Mouse (Mus musculus) natural killer cell, adult 2 months (primary cell): Measurements from ENCODE around the gene Nucb1.
A peak's percentile ranks its signal among the peaks of the same experiment; 100 is the strongest.
"Not testable (repeated sequence)": the region's sequence is repeated elsewhere in the genome, so short reads cannot be mapped to it uniquely, and the experiment has no call there.

Experiments used
- DNase-seq, 2 experiments: peaks; one replicate each; pipeline ENCODE4 v3.0.0; 2022; ENCODE audit warnings: low spot score in 2 of 2

Gene Nucb1

DNA sequence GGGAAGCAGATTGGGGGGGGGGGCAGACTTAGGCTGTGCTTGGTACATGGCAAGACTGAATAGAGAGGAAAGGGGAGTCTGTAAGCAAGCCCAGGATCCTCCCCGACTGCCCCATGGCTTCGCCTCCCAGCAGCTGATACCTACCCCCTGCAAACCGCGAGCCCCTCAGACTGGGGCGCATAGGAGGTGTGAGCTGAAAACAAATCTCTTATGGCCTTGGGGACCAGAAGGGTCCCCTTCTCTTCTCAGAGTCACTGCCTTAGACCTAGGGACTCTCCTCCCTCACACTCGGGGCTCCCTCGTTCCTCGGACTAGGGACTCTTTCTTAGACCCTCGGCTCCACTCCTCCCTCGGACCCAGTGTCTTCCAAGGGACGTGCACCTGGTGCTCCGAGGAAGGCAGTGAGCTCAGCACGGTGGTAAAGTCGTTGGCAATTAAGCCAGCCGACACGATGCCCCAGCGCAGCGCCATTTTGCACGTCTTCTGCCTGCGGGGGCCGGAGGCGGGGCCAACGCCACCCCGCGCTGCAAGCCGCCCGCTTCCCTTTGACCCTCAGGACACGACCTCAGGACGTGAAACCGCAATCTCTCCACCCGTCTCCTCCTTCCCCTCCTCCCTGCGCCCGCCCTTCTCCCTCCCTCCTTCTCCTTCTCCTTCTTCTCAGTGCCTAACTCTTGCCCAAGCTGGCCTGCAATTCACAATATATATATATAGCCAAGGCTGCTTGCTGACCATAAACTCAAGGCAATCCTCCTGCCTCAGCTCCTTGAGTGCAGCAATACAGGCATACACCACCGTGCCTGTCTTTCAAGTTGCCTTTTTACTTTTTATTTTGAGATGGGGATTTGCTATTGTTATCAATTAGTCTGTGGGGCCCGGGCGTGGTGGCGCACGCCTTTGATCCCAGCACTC lies 21.7 kb downstream of the Nucb1 start, which contains the start of gene Dhdh:
TSS of gene Dhdh (minus strand) at position 513 of the 912 bp plus-strand sequence.
- DNase-seq = peak; percentile 34 to 42

GRCm38 (mm10) chr7:45487861-45488292 lies 22.3 kb downstream of the Nucb1 start:
- DNase-seq = no peak

DNA sequence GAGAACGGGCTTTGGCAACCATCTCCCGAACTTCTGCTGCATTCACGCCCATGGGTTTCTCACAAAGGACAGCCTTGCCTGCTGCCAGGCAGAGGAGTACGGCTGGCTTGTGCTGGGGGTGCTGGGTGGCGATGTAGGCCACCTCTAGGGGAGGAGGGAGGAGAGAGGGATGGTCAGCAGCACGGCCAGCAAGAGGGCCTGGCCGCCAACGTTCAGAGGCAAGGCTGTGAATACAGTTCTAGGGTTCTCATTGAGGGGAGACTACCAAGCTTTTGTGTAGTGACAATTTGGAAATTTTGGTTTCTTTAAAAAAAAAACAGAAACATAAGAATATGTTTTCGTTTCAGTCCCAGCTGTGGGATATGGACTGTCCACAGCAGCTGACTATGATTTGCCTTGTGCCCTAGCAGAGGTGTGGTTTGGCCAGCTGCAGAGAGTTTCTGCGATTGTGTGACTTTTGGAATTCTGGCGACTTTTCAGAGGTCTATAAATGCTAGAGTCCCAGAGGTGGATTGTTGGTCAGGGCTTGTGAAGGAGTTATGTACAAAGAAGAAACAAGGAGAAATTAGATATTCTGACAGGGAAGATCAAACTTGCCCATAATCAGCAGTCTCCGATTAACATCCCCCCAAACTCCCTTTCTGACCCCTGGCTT lies 23.3 kb downstream of the Nucb1 start, which contains the start of gene Gm45808:
TSS of gene Gm45808 (minus strand) at position 51 of the 655 bp plus-strand sequence.
- DNase-seq = no peak

GRCm38 (mm10) chr7:45486158-45486557 lies 24.0 kb downstream of the Nucb1 start:
- no peak for DNase-seq

GRCm38 (mm10) chr7:45484985-45485384 lies 25.2 kb downstream of the Nucb1 start:
- DNase-seq = not testable (repeated sequence)

DNA sequence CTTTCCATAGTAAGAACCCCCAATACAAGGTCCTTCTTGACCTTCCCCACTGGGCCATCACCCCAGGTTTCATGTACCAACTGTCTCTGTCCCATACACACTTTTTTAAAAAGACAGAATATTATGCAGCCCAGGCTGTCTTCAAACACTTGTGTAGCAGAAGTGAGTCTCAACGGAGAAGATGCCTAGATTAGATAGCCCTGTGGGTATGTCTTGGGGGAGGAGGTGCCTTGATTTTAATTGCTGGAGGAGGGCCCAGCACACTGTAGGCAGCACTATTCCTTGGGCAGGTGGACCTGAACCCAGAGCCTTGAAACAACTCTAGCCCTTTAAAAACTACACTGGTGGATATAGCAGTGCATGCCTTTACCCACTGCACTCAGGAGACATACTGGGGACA lies 28.0 kb downstream of the Nucb1 start:
- no peak for DNase-seq

DNA sequence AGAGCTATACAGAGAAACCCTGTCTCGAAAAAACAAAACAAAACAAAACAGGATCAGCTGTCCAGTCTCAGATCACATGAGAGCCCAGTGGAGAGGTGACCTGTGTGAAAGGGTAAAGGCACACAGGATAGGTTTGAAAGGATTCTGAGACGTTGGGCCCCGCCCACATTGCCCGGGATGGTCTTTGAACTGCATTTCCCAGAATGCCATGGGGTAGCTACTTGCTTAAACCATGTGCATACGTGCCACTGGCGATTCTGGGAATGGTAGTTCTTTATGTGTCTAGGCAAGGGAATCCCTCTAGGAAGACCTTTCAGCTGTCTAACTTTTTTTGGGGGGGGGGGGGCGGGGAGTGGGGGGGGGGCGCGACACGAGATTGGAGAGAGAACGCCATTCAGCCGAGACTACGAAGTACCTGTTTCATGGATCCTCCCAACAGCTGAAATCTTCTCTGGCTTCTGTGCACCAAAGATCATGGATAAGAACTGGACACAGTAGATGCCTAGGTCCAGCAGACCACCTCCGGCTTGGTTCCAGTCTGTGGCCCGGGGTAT lies 28.8 kb downstream of the Nucb1 start, which contains the start of gene Tulp2:
TSS of gene Tulp2 (plus strand) at position 504 of the 554 bp plus-strand sequence.
- peak; percentile 38 to 41 for DNase-seq

DNA sequence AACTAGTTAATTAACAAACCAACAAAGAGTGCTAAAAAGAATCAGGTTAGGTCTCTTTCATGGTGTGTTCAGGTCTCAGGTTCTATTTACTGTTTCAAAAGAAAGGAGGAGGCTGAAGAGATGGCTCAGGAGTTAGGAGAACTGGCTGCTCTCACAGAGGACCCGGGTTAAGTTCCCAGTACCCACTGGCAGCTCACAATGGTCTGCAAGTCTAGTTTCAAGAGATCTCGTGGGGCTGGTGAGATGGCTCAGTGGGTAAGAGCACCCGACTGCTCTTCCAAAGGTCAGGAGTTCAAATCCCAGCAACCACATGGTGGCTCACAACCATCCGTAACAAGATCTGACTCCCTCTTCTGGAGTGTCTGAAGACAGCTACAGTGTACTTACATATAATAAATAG lies 29.9 kb downstream of the Nucb1 start:
- DNase-seq = not testable (repeated sequence)

- DNase-seq = no peak
These were observed 31.4 kb downstream of the Nucb1 start for GRCm38 (mm10) chr7:45478774-45479173.

- DNase-seq = peak; percentile 41 to 56
These were observed 33.2 kb downstream of the Nucb1 start for GRCm38 (mm10) chr7:45477003-45477402.

- no peak for DNase-seq
These were observed 33.8 kb downstream of the Nucb1 start for GRCm38 (mm10) chr7:45476453-45476852.

GRCm38 (mm10) chr7:45475291-45475969 lies 34.8 kb downstream of the Nucb1 start:
- no peak for DNase-seq

DNA sequence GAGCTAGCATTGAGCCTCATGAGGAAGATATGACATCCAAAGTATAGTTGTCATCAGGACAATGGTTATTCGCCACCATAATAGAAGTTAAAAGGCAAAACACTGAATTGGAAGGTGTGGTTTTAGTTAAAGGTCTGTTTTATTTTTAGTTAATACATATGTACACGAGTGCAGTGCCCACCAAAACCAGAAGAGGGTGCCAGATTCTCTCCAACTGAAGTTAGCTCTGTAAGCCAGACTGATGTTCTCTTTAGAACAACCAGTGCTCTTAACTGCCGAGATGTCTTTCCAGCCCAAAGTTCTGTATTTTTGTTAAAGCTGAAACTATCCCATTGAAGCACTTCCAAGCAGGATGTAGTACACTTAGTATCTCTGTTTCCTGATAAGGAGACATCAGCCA lies 39.3 kb downstream of the Nucb1 start:
- DNase-seq = peak; percentile 57 to 73

GRCm38 (mm10) chr7:45467090-45467670 lies 43.0 kb downstream of the Nucb1 start:
- DNase-seq = no peak

GRCm38 (mm10) chr7:45466283-45467089 lies 43.7 kb downstream of the Nucb1 start, which contains the start of gene Bax:
Gene Bax, minus strand, starts transcription at chr7:45466898.
- DNase-seq = peak; percentile 91 to 94

DNA sequence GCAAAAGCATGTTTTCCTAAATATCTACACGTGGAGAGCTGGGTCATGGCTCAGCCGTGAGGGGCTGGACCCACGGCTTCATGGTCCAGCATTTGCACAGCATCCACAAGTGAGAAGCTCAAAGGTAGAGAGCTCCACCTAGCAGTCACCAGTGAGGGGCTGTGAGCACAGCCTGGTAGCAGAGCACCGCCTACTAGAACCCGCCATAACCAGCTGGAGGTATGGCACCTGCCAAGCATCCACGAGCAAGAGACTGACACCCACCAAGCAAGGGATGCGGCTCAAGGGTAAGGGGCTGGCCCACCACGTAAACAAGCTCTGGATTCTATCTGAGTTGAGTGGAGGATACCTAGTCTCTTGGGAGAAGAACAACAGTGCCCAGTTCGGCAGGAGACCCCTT lies 44.7 kb downstream of the Nucb1 start:
- DNase-seq = no peak

GRCm38 (mm10) chr7:45465112-45465511 lies 45.1 kb downstream of the Nucb1 start:
- no peak for DNase-seq

- DNase-seq = no peak
These were observed 46.0 kb downstream of the Nucb1 start for GRCm38 (mm10) chr7:45463987-45464778.

GRCm38 (mm10) chr7:45462868-45463267 lies 47.3 kb downstream of the Nucb1 start:
- DNase-seq = not testable (repeated sequence)
